Mouse (Mus musculus): ENCODE results near the gene Trarg1. TPM values are rescaled to one million over a fixed set of nuclear protein-coding genes. Genes with fewer than 3 reads are reported as not detected.

The Trarg1 gene
- polyA plus RNA-seq, 1 experiment = 0.19 TPM

- Histone ChIP-seq H3K4me3 (ENCODE audit: control insufficient read depth, low read depth, low read length) (no peak overlapping the region), H3K36me3 (ENCODE audit: control insufficient read depth, insufficient read depth, low read length) (peaks cover 1% of the 10 kb centered on the region; the same call in 1 of the 2 replicates), H3K4me1 (ENCODE audit: control insufficient read depth, insufficient read depth, low read length) (no peaks in the 10 kb centered on the region), H3K27me3 (ENCODE audit: control insufficient read depth, insufficient read depth, low read length) (no peaks in the 10 kb centered on the region), H3K27ac (ENCODE audit: control insufficient read depth, insufficient read depth, low read depth, low read length) (no peak overlapping the region)
- no peak for TF ChIP-seq CTCF (IDR thresholded peaks at IDR 0.05; ENCODE audit: control insufficient read depth, insufficient read depth, insufficient replicate concordance, low read depth, low read length)
- no peak for TF ChIP-seq POLR2A (IDR thresholded peaks at IDR 0.05; ENCODE audit: control insufficient read depth, low read depth, low read length)
These were observed 56.2 kb downstream of the Trarg1 start for GRCm38 (mm10) chr11:76735753-76736324.

GRCm38 (mm10) chr11:76739125-76739524 lies 59.5 kb downstream of the Trarg1 start:
- Histone ChIP-seq H3K4me1 (ENCODE audit: control insufficient read depth, insufficient read depth, low read length) (no peaks in the 10 kb centered on the region), H3K27ac (ENCODE audit: control insufficient read depth, insufficient read depth, low read depth, low read length) (no peak overlapping the region), H3K36me3 (ENCODE audit: control insufficient read depth, insufficient read depth, low read length) (peaks cover 1% of the 10 kb centered on the region; the same call in 1 of the 2 replicates), H3K27me3 (ENCODE audit: control insufficient read depth, insufficient read depth, low read length) (no peaks in the 10 kb centered on the region), H3K4me3 (ENCODE audit: control insufficient read depth, low read depth, low read length) (no peak overlapping the region)
- TF ChIP-seq POLR2A (IDR thresholded peaks at IDR 0.05; ENCODE audit: control insufficient read depth, low read depth, low read length) (no peak), CTCF (IDR thresholded peaks at IDR 0.05; ENCODE audit: control insufficient read depth, insufficient read depth, insufficient replicate concordance, low read depth, low read length) (peak; percentile 35; the same call in 1 of the 2 replicates)

DNA sequence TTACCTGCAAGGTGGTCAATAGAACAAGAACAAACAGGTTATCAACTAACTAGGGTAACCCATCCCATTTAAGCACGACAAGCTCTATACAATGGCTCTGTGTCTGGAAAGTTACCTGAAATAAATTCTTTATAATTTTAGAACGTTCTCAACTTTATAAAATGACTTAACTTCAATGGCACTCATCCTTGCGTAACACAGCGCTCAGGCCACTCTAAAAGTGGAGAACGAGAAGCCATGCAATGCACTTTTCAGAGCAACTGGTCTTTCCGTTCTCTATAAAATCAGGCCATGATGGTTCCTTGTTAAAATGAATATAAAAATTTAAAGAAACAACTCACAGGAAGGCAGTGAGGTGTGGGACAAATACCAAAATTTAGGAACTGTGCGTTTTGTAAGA lies 62.9 kb downstream of the Trarg1 start:
- TF ChIP-seq POLR2A (IDR thresholded peaks at IDR 0.05; ENCODE audit: control insufficient read depth, low read depth, low read length) = no peak
- TF ChIP-seq CTCF (IDR thresholded peaks at IDR 0.05; ENCODE audit: control insufficient read depth, insufficient read depth, insufficient replicate concordance, low read depth, low read length) = no peak
- no peak overlapping the region for H3K4me3 ChIP-seq (ENCODE audit: control insufficient read depth, low read depth, low read length)
- no peaks in the 10 kb centered on the region for H3K36me3 ChIP-seq (ENCODE audit: control insufficient read depth, insufficient read depth, low read length)
- no peaks in the 10 kb centered on the region for H3K4me1 ChIP-seq (ENCODE audit: control insufficient read depth, insufficient read depth, low read length)
- no peaks in the 10 kb centered on the region for H3K27me3 ChIP-seq (ENCODE audit: control insufficient read depth, insufficient read depth, low read length)
- no peak overlapping the region for H3K27ac ChIP-seq (ENCODE audit: control insufficient read depth, insufficient read depth, low read depth, low read length)

DNA sequence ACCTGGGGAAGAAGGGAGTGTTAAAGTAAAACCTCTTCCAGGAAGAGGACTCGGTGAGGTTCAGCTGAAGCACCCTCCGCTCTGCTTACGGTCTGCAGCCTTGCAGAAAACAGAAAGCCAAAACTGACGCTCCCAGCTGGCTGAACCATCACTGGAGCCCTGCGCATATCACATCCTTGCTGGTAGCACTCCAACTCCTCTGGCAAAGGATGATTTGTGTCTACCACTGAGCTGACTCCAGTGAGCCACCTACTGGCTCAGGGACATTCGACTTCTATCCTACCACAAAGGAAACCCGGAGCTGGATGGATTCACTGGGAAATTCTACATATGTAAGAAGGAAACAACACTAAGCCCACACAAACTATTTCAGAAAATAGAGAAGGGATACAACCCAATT lies 64.9 kb downstream of the Trarg1 start:
- Histone ChIP-seq H3K27ac (ENCODE audit: control insufficient read depth, insufficient read depth, low read depth, low read length) (no peak overlapping the region), H3K4me1 (ENCODE audit: control insufficient read depth, insufficient read depth, low read length) (no peaks in the 10 kb centered on the region), H3K27me3 (ENCODE audit: control insufficient read depth, insufficient read depth, low read length) (no peaks in the 10 kb centered on the region), H3K36me3 (ENCODE audit: control insufficient read depth, insufficient read depth, low read length) (no peaks in the 10 kb centered on the region), H3K4me3 (ENCODE audit: control insufficient read depth, low read depth, low read length) (no peak overlapping the region)
- no peak for TF ChIP-seq CTCF (IDR thresholded peaks at IDR 0.05; ENCODE audit: control insufficient read depth, insufficient read depth, insufficient replicate concordance, low read depth, low read length)
- no peak for TF ChIP-seq POLR2A (IDR thresholded peaks at IDR 0.05; ENCODE audit: control insufficient read depth, low read depth, low read length)

DNA sequence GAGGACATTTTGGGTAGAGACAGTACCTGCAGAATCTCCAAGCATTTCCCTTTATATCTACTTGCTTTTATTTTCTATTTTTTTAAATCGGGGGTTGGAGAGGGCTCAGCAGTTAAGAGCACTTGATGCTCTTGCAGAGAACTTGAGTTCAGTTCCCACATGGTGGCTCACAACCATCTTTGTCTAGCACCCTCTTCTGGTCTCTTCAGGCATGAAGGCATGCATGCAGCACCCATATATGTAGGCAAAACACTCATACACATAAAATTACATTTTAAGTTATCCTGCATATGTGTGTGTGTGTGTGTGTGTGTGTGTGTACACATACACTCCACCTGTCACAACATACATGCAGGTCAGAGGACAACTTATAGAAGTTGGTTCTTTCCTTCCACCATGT lies 66.3 kb downstream of the Trarg1 start:
- no peak for TF ChIP-seq POLR2A (IDR thresholded peaks at IDR 0.05; ENCODE audit: control insufficient read depth, low read depth, low read length)
- Histone ChIP-seq H3K27me3 (ENCODE audit: control insufficient read depth, insufficient read depth, low read length) (no peaks in the 10 kb centered on the region), H3K27ac (ENCODE audit: control insufficient read depth, insufficient read depth, low read depth, low read length) (no peak overlapping the region), H3K36me3 (ENCODE audit: control insufficient read depth, insufficient read depth, low read length) (no peaks in the 10 kb centered on the region), H3K4me3 (ENCODE audit: control insufficient read depth, low read depth, low read length) (no peak overlapping the region), H3K4me1 (ENCODE audit: control insufficient read depth, insufficient read depth, low read length) (no peaks in the 10 kb centered on the region)

Other genes starting within 250 kb of the Trarg1 start
- gene Abr, start 57.5 kb upstream of the Trarg1 start, polyA plus RNA-seq (2012; rRNA removed) = 6.6 and 7.9 TPM in 2 replicates
- 0.49 and 0.66 TPM in 2 replicates for gene Bhlha9, start 7.3 kb upstream of the Trarg1 start, polyA plus RNA-seq (2012; rRNA removed)
- gene Gosr1, start 83.8 kb downstream of the Trarg1 start, polyA plus RNA-seq (2012; rRNA removed) = 12.5 and 14.0 TPM in 2 replicates
- gene Cpd, start 167.2 kb downstream of the Trarg1 start, polyA plus RNA-seq (2012; rRNA removed) = 9.5 and 10.4 TPM in 2 replicates
- not detected in 2 replicates for gene Tmigd1, start 222.4 kb downstream of the Trarg1 start, polyA plus RNA-seq (2012; rRNA removed)
- 7.2 and 7.3 TPM in 2 replicates for gene Blmh, start 245.0 kb downstream of the Trarg1 start, polyA plus RNA-seq (2012; rRNA removed)

Data from testis, adult 2 months (tissue).